In genomic region chr6:129538555-129538954, GRCm38 (mm10) we compare ENCODE assay signal across 32 mouse cellular contexts. TPM values are rescaled to one million over a fixed set of nuclear protein-coding genes. Genes with fewer than 3 reads are reported as not detected.
"Had no signal": no experiment of that assay in that cellular context is flagged by ENCODE, and none has a peak within 500 bp of the region (broad histone marks: within the 10 kb centered on the region; RNA-seq: fewer than 3 reads in every experiment).

No protein-coding gene starts in this region.

- DNase-seq: cerebellum, adult 18-20 months; cerebellum, adult 2 months; cerebellum, adult 8-10 months; cerebellum, adult 9-10 months; cerebellum, adult 9-11 months; cerebellum, postnatal 10 days; cerebellum, postnatal 14 days; cerebellum, postnatal 25 days; cerebellum, postnatal 36 days; embryo, embryonic 11 days; forebrain, postnatal 0 days; gastrocnemius, adult 2 months; gastrocnemius, postnatal 10 days; gastrocnemius, postnatal 14 days; gastrocnemius, postnatal 25 days; gastrocnemius, postnatal 36 days; heart, adult 11 months; heart, adult 18-20 months; heart, adult 2 months had no signal

- H3K9ac ChIP-seq: embryonic facial prominence, embryonic 12.5 days; embryonic facial prominence, embryonic 13.5 days; forebrain, embryonic 12.5 days; forebrain, embryonic 13.5 days; forebrain, embryonic 15.5 days; forebrain, postnatal 0 days had no signal

- H3K9me3 ChIP-seq: embryonic facial prominence, embryonic 12.5 days; embryonic facial prominence, embryonic 13.5 days; forebrain, embryonic 10.5 days; forebrain, embryonic 12.5 days; forebrain, embryonic 13.5 days; forebrain, embryonic 15.5 days had no signal

- H3K4me3 ChIP-seq: embryonic facial prominence, embryonic 12.5 days; embryonic facial prominence, embryonic 13.5 days; erythroblast, embryonic 14.5 days; forebrain, embryonic 10.5 days; forebrain, embryonic 12.5 days; forebrain, embryonic 13.5 days; forebrain, embryonic 15.5 days; gastrocnemius, adult 2 months; heart, adult 2 months had no signal

- H3K27me3 ChIP-seq: embryonic facial prominence, embryonic 12.5 days; embryonic facial prominence, embryonic 13.5 days; forebrain, embryonic 12.5 days; forebrain, embryonic 13.5 days; forebrain, embryonic 15.5 days had no signal

- H3K27ac ChIP-seq: embryonic facial prominence, embryonic 12.5 days; embryonic facial prominence, embryonic 13.5 days; forebrain, embryonic 10.5 days; forebrain, embryonic 12.5 days; forebrain, embryonic 13.5 days; forebrain, embryonic 15.5 days; gastrocnemius, adult 2 months; heart, adult 2 months had no signal

- ATAC-seq: forebrain, embryonic 13.5 days; forebrain, embryonic 14.5 days; forebrain, embryonic 15.5 days; forebrain, embryonic 16.5 days; forebrain, postnatal 0 days had no signal

- H3K4me2 ChIP-seq: embryonic facial prominence, embryonic 12.5 days; embryonic facial prominence, embryonic 13.5 days; forebrain, embryonic 12.5 days; forebrain, embryonic 13.5 days; forebrain, embryonic 15.5 days had no signal

RNA-seq across cellular contexts. Expression of gene Tmem52b, which starts 26.2 kb away (rescaled TPM):
- polyA plus RNA-seq: cerebellum, adult 2 months; cortical plate, adult 2 months; embryonic facial prominence, embryonic 11.5 days; embryonic facial prominence, embryonic 12.5 days; embryonic facial prominence, embryonic 13.5 days; erythroblast, embryonic 14.5 days; forebrain, embryonic 10.5 days; forebrain, embryonic 11.5 days; forebrain, embryonic 12.5 days; forebrain, embryonic 13.5 days; forebrain, embryonic 14.5 days; forebrain, embryonic 15.5 days; forebrain, embryonic 16.5 days; forebrain, postnatal 0 days; frontal cortex, adult 2 months; heart, adult 2 months had no signal

RNA-seq across cellular contexts. Expression of gene Olr1, which starts 31.6 kb away (rescaled TPM):
- polyA plus RNA-seq: cerebellum, adult 2 months; cortical plate, adult 2 months; embryonic facial prominence, embryonic 13.5 days; erythroblast, embryonic 14.5 days; forebrain, embryonic 10.5 days; forebrain, embryonic 11.5 days; forebrain, embryonic 12.5 days; forebrain, embryonic 13.5 days; forebrain, embryonic 14.5 days; forebrain, embryonic 15.5 days; forebrain, embryonic 16.5 days; forebrain, postnatal 0 days had no signal

RNA-seq across cellular contexts. Expression of gene Klre1, which starts 39.1 kb away (rescaled TPM):
- polyA plus RNA-seq: cerebellum, adult 2 months; embryonic facial prominence, embryonic 11.5 days; embryonic facial prominence, embryonic 12.5 days; embryonic facial prominence, embryonic 13.5 days; erythroblast, embryonic 14.5 days; forebrain, embryonic 10.5 days; forebrain, embryonic 11.5 days; forebrain, embryonic 12.5 days; forebrain, embryonic 13.5 days; forebrain, embryonic 14.5 days; forebrain, embryonic 15.5 days; forebrain, embryonic 16.5 days; forebrain, postnatal 0 days had no signal

RNA-seq across cellular contexts. Expression of gene Klrd1, which starts 53.0 kb away (rescaled TPM):
- polyA plus RNA-seq: cerebellum, adult 2 months; cortical plate, adult 2 months; embryonic facial prominence, embryonic 11.5 days; embryonic facial prominence, embryonic 12.5 days; embryonic facial prominence, embryonic 13.5 days; erythroblast, embryonic 14.5 days; forebrain, embryonic 10.5 days; forebrain, embryonic 11.5 days; forebrain, embryonic 12.5 days; forebrain, embryonic 13.5 days; forebrain, embryonic 14.5 days; forebrain, embryonic 15.5 days; forebrain, embryonic 16.5 days; forebrain, postnatal 0 days had no signal
